Mouse (Mus musculus): Measurements from ENCODE around the gene Sf3a1. TPM values are rescaled to one million over a fixed set of nuclear protein-coding genes. Genes with fewer than 3 reads are reported as not detected.

Gene Sf3a1
- polyA plus RNA-seq, 1 experiment from 2014 or later, result 73.9 TPM

- no peak for ATAC-seq (ENCODE audit: insufficient number of reproducible peaks, insufficient read depth, low FRiP score, low TSS enrichment)
- H3K9ac ChIP-seq, result no peak overlapping the region
- WGBS, result 89% methylated on average over 9 of the region's 9 CpGs
- no peak overlapping the region for H3K4me2 ChIP-seq (replicated peaks)
- H3K9me3 ChIP-seq, result no peaks in the 10 kb centered on the region
- peaks cover 52% of the 10 kb centered on the region for H3K36me3 ChIP-seq
- no peak overlapping the region for H3K4me3 ChIP-seq
- H3K27ac ChIP-seq, result no peak overlapping the region
- no peaks in the 10 kb centered on the region for H3K4me1 ChIP-seq
- no peaks in the 10 kb centered on the region for H3K27me3 ChIP-seq
These were observed 47.5 kb downstream of the Sf3a1 start for GRCm38 (mm10) chr11:4207655-4208054.

GRCm38 (mm10) chr11:4209556-4209955, 49.4 kb downstream of the Sf3a1 start:
- 78% methylated on average over 5 of the region's 5 CpGs for WGBS
- Histone ChIP-seq H3K9me3 (no peaks in the 10 kb centered on the region), H3K4me3 (no peak overlapping the region), H3K36me3 (peaks cover 69% of the 10 kb centered on the region), H3K9ac (no peak overlapping the region), H3K4me1 (no peaks in the 10 kb centered on the region), H3K27ac (no peak overlapping the region), H3K27me3 (no peaks in the 10 kb centered on the region), H3K4me2 (replicated peaks) (no peak overlapping the region)
- ATAC-seq (ENCODE audit: insufficient number of reproducible peaks, insufficient read depth, low FRiP score, low TSS enrichment), result no peak

GRCm38 (mm10) chr11:4210786-4211185, 50.6 kb downstream of the Sf3a1 start:
- Histone ChIP-seq H3K36me3 (peaks cover 78% of the 10 kb centered on the region), H3K4me1 (no peaks in the 10 kb centered on the region), H3K9me3 (no peaks in the 10 kb centered on the region), H3K27me3 (no peaks in the 10 kb centered on the region), H3K9ac (no peak overlapping the region), H3K27ac (no peak overlapping the region), H3K4me3 (no peak overlapping the region), H3K4me2 (replicated peaks) (no peak overlapping the region)
- 85% methylated on average over 1 of the region's 1 CpGs for WGBS
- ATAC-seq (ENCODE audit: insufficient number of reproducible peaks, insufficient read depth, low FRiP score, low TSS enrichment), result no peak

- H3K4me2 ChIP-seq (replicated peaks), result no peak overlapping the region
- peaks cover 62% of the 10 kb centered on the region for H3K36me3 ChIP-seq
- H3K27ac ChIP-seq, result no peak overlapping the region
- H3K27me3 ChIP-seq, result peaks cover 6% of the 10 kb centered on the region; the same call in 1 of the 2 replicates
- H3K4me1 ChIP-seq, result no peaks in the 10 kb centered on the region
- no peak overlapping the region for H3K4me3 ChIP-seq
- ATAC-seq (ENCODE audit: insufficient number of reproducible peaks, insufficient read depth, low FRiP score, low TSS enrichment), result no peak
- no peak overlapping the region for H3K9ac ChIP-seq
- no peaks in the 10 kb centered on the region for H3K9me3 ChIP-seq
- 93% methylated on average over 10 of the region's 10 CpGs for WGBS
These were observed 53.0 kb downstream of the Sf3a1 start for GRCm38 (mm10) chr11:4213107-4213506.

- H3K27me3 ChIP-seq, result peaks cover 20% of the 10 kb centered on the region
- WGBS, result 95% methylated on average over 14 of the region's 14 CpGs
- H3K27ac ChIP-seq, result no peak overlapping the region
- no peak overlapping the region for H3K4me3 ChIP-seq
- ATAC-seq (ENCODE audit: insufficient number of reproducible peaks, insufficient read depth, low FRiP score, low TSS enrichment), result no peak
- no peaks in the 10 kb centered on the region for H3K9me3 ChIP-seq
- peaks cover 3% of the 10 kb centered on the region; the same call in 1 of the 2 replicates for H3K4me1 ChIP-seq
- no peak overlapping the region for H3K9ac ChIP-seq
- no peak overlapping the region for H3K4me2 ChIP-seq (replicated peaks)
- H3K36me3 ChIP-seq, result peaks cover 49% of the 10 kb centered on the region
These were observed 54.4 kb downstream of the Sf3a1 start for GRCm38 (mm10) chr11:4214572-4214971.

GRCm38 (mm10) chr11:4215061-4215460, 54.9 kb downstream of the Sf3a1 start:
- no peak for ATAC-seq (ENCODE audit: insufficient number of reproducible peaks, insufficient read depth, low FRiP score, low TSS enrichment)

GRCm38 (mm10) chr11:4216248-4217000, 56.3 kb downstream of the Sf3a1 start:
- H3K27ac ChIP-seq, result peak overlapping the region; percentile 65
- peaks cover 35% of the 10 kb centered on the region for H3K36me3 ChIP-seq
- no peak overlapping the region for H3K4me2 ChIP-seq (replicated peaks)
- ATAC-seq (ENCODE audit: insufficient number of reproducible peaks, insufficient read depth, low FRiP score, low TSS enrichment), result no peak
- H3K27me3 ChIP-seq, result peaks cover 26% of the 10 kb centered on the region
- H3K4me1 ChIP-seq, result peaks cover 3% of the 10 kb centered on the region; the same call in 1 of the 2 replicates
- H3K4me3 ChIP-seq, result no peak overlapping the region
- no peaks in the 10 kb centered on the region for H3K9me3 ChIP-seq
- no peak overlapping the region for H3K9ac ChIP-seq
- 75% methylated on average over 9 of the region's 9 CpGs for WGBS

More at GRCm38 (mm10) chr11:4215061-4215460, 54.9 kb downstream of the Sf3a1 start:
- WGBS, result 84% methylated on average over 10 of the region's 10 CpGs
- H3K9me3 ChIP-seq, result no peaks in the 10 kb centered on the region
- H3K27me3 ChIP-seq, result peaks cover 23% of the 10 kb centered on the region
- H3K4me2 ChIP-seq (replicated peaks), result no peak overlapping the region
- peaks cover 44% of the 10 kb centered on the region for H3K36me3 ChIP-seq
- H3K9ac ChIP-seq, result no peak overlapping the region
- H3K4me1 ChIP-seq, result peaks cover 3% of the 10 kb centered on the region; the same call in 1 of the 2 replicates
- H3K4me3 ChIP-seq, result no peak overlapping the region
- no peak overlapping the region for H3K27ac ChIP-seq

GRCm38 (mm10) chr11:4217914-4218629, 57.9 kb downstream of the Sf3a1 start, which contains the start of gene Castor1:
Castor1 (plus strand) TSS chr11:4218225.
- 2% methylated on average over 56 of the region's 56 CpGs for WGBS
- H3K4me3 ChIP-seq, result peak within 1 kb of the TSS; percentile 39
- H3K36me3 ChIP-seq, result peaks cover 22% of the 10 kb centered on the region
- H3K9me3 ChIP-seq, result no peaks in the 10 kb centered on the region
- peak within 1 kb of the TSS; percentile 61 for H3K4me2 ChIP-seq (replicated peaks)
- ATAC-seq (ENCODE audit: insufficient number of reproducible peaks, insufficient read depth, low FRiP score, low TSS enrichment), result peak; percentile 26
- peaks cover 3% of the 10 kb centered on the region; the same call in 1 of the 2 replicates for H3K4me1 ChIP-seq
- peaks cover 26% of the 10 kb centered on the region for H3K27me3 ChIP-seq
- no peak within 1 kb of the TSS for H3K27ac ChIP-seq
- peak within 1 kb of the TSS; percentile 44 for H3K9ac ChIP-seq

GRCm38 (mm10) chr11:4218637-4219036, 58.5 kb downstream of the Sf3a1 start:
- Histone ChIP-seq H3K4me3 (peak overlapping the region; percentile 39), H3K4me2 (replicated peaks) (peak overlapping the region; percentile 61), H3K4me1 (peaks cover 3% of the 10 kb centered on the region; the same call in 1 of the 2 replicates), H3K36me3 (peaks cover 17% of the 10 kb centered on the region), H3K27me3 (peaks cover 26% of the 10 kb centered on the region), H3K27ac (no peak overlapping the region), H3K9me3 (no peaks in the 10 kb centered on the region), H3K9ac (peak overlapping the region; percentile 44)
- no peak for ATAC-seq (ENCODE audit: insufficient number of reproducible peaks, insufficient read depth, low FRiP score, low TSS enrichment)
- WGBS, result 3% methylated on average over 6 of the region's 6 CpGs

GRCm38 (mm10) chr11:4219317-4219751, 59.2 kb downstream of the Sf3a1 start:
- 15% methylated on average over 2 of the region's 2 CpGs for WGBS
- no peaks in the 10 kb centered on the region for H3K9me3 ChIP-seq

GRCm38 (mm10) chr11:4219908-4220307, 59.8 kb downstream of the Sf3a1 start:
- 61% methylated on average over 9 of the region's 9 CpGs for WGBS
- no peak for ATAC-seq (ENCODE audit: insufficient number of reproducible peaks, insufficient read depth, low FRiP score, low TSS enrichment)
- peaks cover 3% of the 10 kb centered on the region; the same call in 1 of the 2 replicates for H3K4me1 ChIP-seq

More at GRCm38 (mm10) chr11:4219317-4219751, 59.2 kb downstream of the Sf3a1 start:
- Histone ChIP-seq H3K9ac (no peak overlapping the region), H3K4me3 (no peak overlapping the region), H3K27me3 (peaks cover 26% of the 10 kb centered on the region), H3K4me1 (peaks cover 3% of the 10 kb centered on the region; the same call in 1 of the 2 replicates), H3K4me2 (replicated peaks) (no peak overlapping the region), H3K27ac (no peak overlapping the region), H3K36me3 (0 out of 2 replicates have a peak, but pooled peaks cover 11% of the 10 kb centered on the region)
- no peak for ATAC-seq (ENCODE audit: insufficient number of reproducible peaks, insufficient read depth, low FRiP score, low TSS enrichment)

More at GRCm38 (mm10) chr11:4219908-4220307, 59.8 kb downstream of the Sf3a1 start:
- no peak overlapping the region for H3K9ac ChIP-seq
- H3K4me2 ChIP-seq (replicated peaks), result no peak overlapping the region
- H3K9me3 ChIP-seq, result no peaks in the 10 kb centered on the region
- no peak overlapping the region for H3K27ac ChIP-seq
- no peak overlapping the region for H3K4me3 ChIP-seq
- peaks cover 26% of the 10 kb centered on the region for H3K27me3 ChIP-seq
- 0 out of 2 replicates have a peak, but pooled peaks cover 5% of the 10 kb centered on the region for H3K36me3 ChIP-seq
